Mouse (Mus musculus) myocyte (in vitro differentiated cells): ENCODE measurements around the gene Btbd6.

Experiments used
- CEBPB ChIP-seq: IDR thresholded peaks from 2 replicates; pipeline ENCODE4 v1.6.1; 2011; ENCODE audit warnings: mild to moderate bottlenecking, moderate library complexity; ENCODE audit not compliant: poor library complexity, insufficient read depth, severe bottlenecking
- E2F4 ChIP-seq: IDR thresholded peaks from one replicate; pipeline ENCODE4 v1.6.1; 2011; ENCODE audit warnings: mild to moderate bottlenecking, control low read depth, moderate library complexity; ENCODE audit not compliant: insufficient read depth
- MAX ChIP-seq: IDR thresholded peaks from one replicate; pipeline ENCODE4 v1.6.1; 2011; ENCODE audit warnings: low read depth, mild to moderate bottlenecking, control low read depth
- POLR2A ChIP-seq: IDR thresholded peaks from one replicate; pipeline ENCODE4 v1.6.1; 2011; ENCODE audit warnings: low read depth, mild to moderate bottlenecking, control low read depth, moderate library complexity; ENCODE audit not compliant: insufficient read length
- REST ChIP-seq: IDR thresholded peaks from one replicate; pipeline ENCODE4 v1.6.1; 2011; ENCODE audit warnings: mild to moderate bottlenecking, control low read depth, moderate library complexity; ENCODE audit not compliant: insufficient read depth, insufficient read length
- TCF12 ChIP-seq: IDR thresholded peaks from one replicate; pipeline ENCODE4 v1.6.1; 2011; ENCODE audit warnings: mild to moderate bottlenecking, control low read depth; ENCODE audit not compliant: poor library complexity, insufficient read depth, severe bottlenecking
- USF1 ChIP-seq: IDR thresholded peaks from one replicate; pipeline ENCODE4 v1.6.1; 2011; ENCODE audit warnings: low read depth, mild to moderate bottlenecking, control low read depth, moderate library complexity

DNA sequence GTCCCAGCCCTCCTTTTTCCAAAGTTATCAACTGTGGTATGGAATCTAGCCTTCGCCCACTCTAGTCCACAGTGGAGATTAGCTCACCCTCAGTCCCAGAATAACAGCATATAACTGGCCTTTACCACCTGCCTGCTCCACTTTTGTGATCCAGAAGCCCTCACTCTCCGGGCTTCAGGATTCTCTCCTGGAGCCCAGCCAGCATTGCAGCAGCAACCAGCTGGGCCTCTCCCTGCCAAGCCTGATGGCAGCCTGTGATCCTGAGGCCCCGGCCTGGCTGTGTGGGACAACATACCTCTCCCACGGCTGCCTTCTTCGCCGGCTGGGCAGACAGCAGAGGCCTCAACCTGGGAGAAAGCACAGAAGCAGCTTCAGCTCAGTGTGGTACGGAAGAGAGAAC, 14.9 kb upstream of the Btbd6 start:
- TF ChIP-seq MAX (no peak), POLR2A (no peak), E2F4 (no peak), USF1 (no peak), REST (no peak), CEBPB (no peak), TCF12 (no peak)
